8 mouse cellular contexts compared by ENCODE assay signal in the genomic region with DNA sequence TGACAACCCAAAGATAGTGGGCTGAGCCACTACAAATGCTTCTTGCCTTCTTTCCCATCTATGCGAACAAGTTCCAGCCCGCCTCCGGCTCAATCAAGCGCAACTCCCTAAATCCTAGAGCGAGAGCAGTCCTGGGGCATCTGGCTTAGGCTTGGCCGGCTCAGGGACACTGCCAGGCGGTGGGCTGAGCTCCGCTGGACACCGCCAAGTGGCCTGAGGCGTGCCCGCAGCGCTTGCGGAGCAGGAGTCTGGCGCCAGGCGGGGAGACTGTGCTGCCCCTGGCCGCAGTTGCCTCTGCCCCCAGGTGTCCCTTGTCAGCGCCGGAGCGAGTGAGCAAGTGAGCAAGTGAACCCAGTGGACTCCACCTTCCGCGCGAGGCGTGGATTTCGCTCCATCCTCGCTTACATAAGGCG. TPM values are rescaled to one million over a fixed set of nuclear protein-coding genes. Genes with fewer than 3 reads are reported as not detected.
DNase-seq lines count a peak whose midpoint lies in the region; ATAC-seq and TF ChIP-seq lines count a peak whose summit lies in the region.

No protein-coding gene starts in this region.

- peak overlapping the region; percentile 67 for H3K4me2 ChIP-seq in hindbrain, postnatal 0 days (ENCODE audit: low read depth, low read length)

- no peaks in the 10 kb centered on the region for H3K36me3 ChIP-seq in hindbrain, postnatal 0 days (ENCODE audit: insufficient read depth, low read length)
- H3K36me3 ChIP-seq in midbrain, embryonic 10.5 days: no peaks in the 10 kb centered on the region
- H3K36me3 ChIP-seq in testis, adult 2 months (ENCODE audit: control insufficient read depth, insufficient read depth, low read length): no peaks in the 10 kb centered on the region

- intact Hi-C loops in gastrocnemius, adult 2 months (cut with DNase I): no loop called here
- intact Hi-C loops in left cerebral cortex, postnatal 14 days (cut with DNase I): loop anchor here (5.0 to 10.0 kb wide), 2 partner anchors 368 to 1280 kb away; no protein-coding TSS in a partner anchor

- peak; percentile 26 for DNase-seq in gastrocnemius, adult 2 months
- no peak for DNase-seq in gastrocnemius, adult 18-20 months (ENCODE audit: low spot score)
- DNase-seq in cerebellum, postnatal 14 days: peak; percentile 86 to 92
- peak; percentile 72 to 79 for DNase-seq in frontal cortex, postnatal 36 days (ENCODE audit: low spot score in 2 of 2)
- peak; percentile 85 for DNase-seq in hindbrain, postnatal 0 days (ENCODE audit: low spot score)
- DNase-seq in left cerebral cortex, postnatal 14 days (ENCODE audit: low spot score in 2 of 2): peak; percentile 35 to 65
- peak; percentile 85 for DNase-seq in midbrain, embryonic 10.5 days (ENCODE audit: low spot score)

- TF ChIP-seq POLR2A in testis, adult 2 months (IDR thresholded peaks at IDR 0.05; ENCODE audit: control insufficient read depth, low read depth, low read length): no peak

- H3K4me3 ChIP-seq in gastrocnemius, adult 2 months: peak overlapping the region; percentile 78
- peak overlapping the region; percentile 86 for H3K4me3 ChIP-seq in hindbrain, postnatal 0 days (ENCODE audit: low read length)
- H3K4me3 ChIP-seq in midbrain, embryonic 10.5 days: peak overlapping the region; percentile 64
- peak overlapping the region; percentile 16 for H3K4me3 ChIP-seq in testis, adult 2 months (ENCODE audit: control insufficient read depth, low read depth, low read length)

- no peak overlapping the region for H3K27ac ChIP-seq in gastrocnemius, adult 2 months
- H3K27ac ChIP-seq in hindbrain, postnatal 0 days: peak overlapping the region; percentile 99
- peak overlapping the region; percentile 83 for H3K27ac ChIP-seq in midbrain, embryonic 10.5 days (replicated peaks)
- H3K27ac ChIP-seq in testis, adult 2 months (ENCODE audit: control insufficient read depth, insufficient read depth, low read depth, low read length): no peak overlapping the region

- no peaks in the 10 kb centered on the region for H3K4me1 ChIP-seq in hindbrain, postnatal 0 days (ENCODE audit: insufficient read depth, low read length)
- peaks cover 41% of the 10 kb centered on the region for H3K4me1 ChIP-seq in midbrain, embryonic 10.5 days
- H3K4me1 ChIP-seq in testis, adult 2 months (ENCODE audit: control insufficient read depth, insufficient read depth, low read length): peaks cover 9% of the 10 kb centered on the region; the same call in 1 of the 2 replicates

- H3K27me3 ChIP-seq in hindbrain, postnatal 0 days (ENCODE audit: insufficient read depth, low read length): no peaks in the 10 kb centered on the region
- peaks cover 73% of the 10 kb centered on the region for H3K27me3 ChIP-seq in midbrain, embryonic 10.5 days (ENCODE audit: low read depth, poor library complexity, severe bottlenecking)
- no peaks in the 10 kb centered on the region for H3K27me3 ChIP-seq in testis, adult 2 months (ENCODE audit: control insufficient read depth, insufficient read depth, low read length)

- ATAC-seq in hindbrain, postnatal 0 days: peak; percentile 81

- no peak for TF ChIP-seq CTCF in gastrocnemius, adult 2 months (IDR thresholded peaks at IDR 0.05)
- TF ChIP-seq CTCF in hindbrain, postnatal 0 days (IDR thresholded peaks at IDR 0.05; ENCODE audit: low read depth): peak; percentile 47
- TF ChIP-seq CTCF in testis, adult 2 months (IDR thresholded peaks at IDR 0.05; ENCODE audit: control insufficient read depth, insufficient read depth, insufficient replicate concordance, low read depth, low read length): no peak

- under 1% methylated on average over 26 of the region's 26 CpGs for WGBS in hindbrain, postnatal 0 days
- WGBS in midbrain, embryonic 10.5 days: under 1% methylated on average over 26 of the region's 26 CpGs

- no peaks in the 10 kb centered on the region for H3K9me3 ChIP-seq in hindbrain, postnatal 0 days (ENCODE audit: low read length)
- no peaks in the 10 kb centered on the region for H3K9me3 ChIP-seq in midbrain, embryonic 10.5 days (replicated peaks)

- peak overlapping the region; percentile 82 for H3K9ac ChIP-seq in hindbrain, postnatal 0 days (replicated peaks; ENCODE audit: low read length)

RNA-seq across cellular contexts. Expression of a gene that starts 0.3 kb away (rescaled TPM):
- not detected for total RNA-seq in gastrocnemius, adult 2 months (2021)
- total RNA-seq in gastrocnemius, adult 18-20 months (2021): under 1 TPM in 1 of 2 experiments, not detected in 1; 0.02 TPM
- total RNA-seq in hindbrain, postnatal 0 days (2014; rRNA removed): 92.4 and 106 TPM in 2 replicates
- polyA plus RNA-seq in hindbrain, postnatal 0 days (2015; fragmentation: Nextera tagmentation; extraction: Ambion mirVana): 29.2 and 29.4 TPM in 2 replicates
- total RNA-seq in left cerebral cortex, postnatal 14 days (2021): 10 to 100 TPM; 30.7 to 31.7 TPM
- 5.8 and 6.8 TPM in 2 replicates for polyA plus RNA-seq in midbrain, embryonic 10.5 days (2016; fragmentation: Nextera tagmentation; extraction: Ambion mirVana)
- polyA plus RNA-seq in testis, adult 2 months (2012; rRNA removed): 0.22 and 0.42 TPM in 2 replicates

Comparison
In these comparisons a context has a peak if more than half of its experiments do, and no peak if none do; other contexts are left out.
1. H3K27ac ChIP-seq: peak in hindbrain, postnatal 0 days (single experiment) and midbrain, embryonic 10.5 days (single experiment); none in gastrocnemius, adult 2 months (single experiment) and testis, adult 2 months (single experiment).
2. H3K4me3 ChIP-seq: peak in every context shown above with its lines; median percentile 86 in hindbrain, postnatal 0 days; 78 in gastrocnemius, adult 2 months; 64 in midbrain, embryonic 10.5 days; 16 in testis, adult 2 months.
3. RNA of a gene that starts 0.3 kb away (total RNA-seq): 92.4 to 106 TPM in hindbrain, postnatal 0 days and 30.7 to 31.7 TPM in left cerebral cortex, postnatal 14 days; 0.02 TPM in gastrocnemius, adult 18-20 months and not detected in gastrocnemius, adult 2 months; every median in the first group is over 10 times any median in the second.